Mouse (Mus musculus): ENCODE results near the gene Eri3.

DNA sequence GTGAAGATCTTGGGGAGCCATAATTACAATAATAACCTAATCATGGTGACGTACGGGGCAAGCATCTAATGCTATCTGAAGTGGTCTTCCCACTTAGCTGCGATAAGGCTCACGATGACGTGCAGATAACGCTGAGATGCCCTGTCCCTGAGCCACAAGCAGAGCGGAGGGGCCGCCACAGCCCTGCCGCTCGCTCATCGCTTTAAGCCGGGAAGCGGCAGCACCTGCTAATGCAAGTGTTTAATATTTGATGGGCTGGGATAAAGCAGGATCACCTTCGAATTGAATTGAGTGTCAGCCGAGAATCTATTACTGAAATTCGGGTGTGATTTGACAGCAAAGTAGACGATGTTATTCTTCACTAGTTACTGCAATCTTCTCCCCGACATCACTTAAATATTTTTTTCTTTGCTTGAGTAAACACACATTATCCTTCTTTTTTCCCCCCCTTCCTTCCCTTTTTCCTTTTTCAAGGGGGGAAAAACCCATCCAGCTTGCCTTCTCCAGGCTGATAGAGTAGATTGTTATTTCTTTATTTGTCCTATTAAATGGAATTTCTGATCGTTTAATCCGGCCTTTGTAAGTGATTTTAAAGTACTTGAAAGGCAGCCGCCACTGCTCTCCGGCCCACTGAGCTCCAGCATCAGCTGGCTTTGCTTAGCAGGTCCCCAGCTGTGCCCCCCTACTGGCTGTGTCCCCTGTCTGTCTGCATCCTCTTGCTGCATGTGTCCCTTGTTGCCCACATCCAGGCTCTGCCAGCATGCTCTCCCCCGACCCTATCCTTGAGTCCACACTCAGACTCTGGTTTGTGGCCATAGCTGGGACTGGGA lies 97.0 kb downstream of the Eri3 start:
- TF ChIP-seq SRF (IDR thresholded peaks at IDR 0.05; ENCODE audit: control insufficient read depth, insufficient read length, low read depth): no peak
- no peak for TF ChIP-seq POLR2AphosphoS2 (IDR thresholded peaks at IDR 0.05; ENCODE audit: insufficient read length, low read depth)
- TF ChIP-seq MAX (IDR thresholded peaks at IDR 0.05; ENCODE audit: low read depth): no peak
- no peak for TF ChIP-seq POLR2A (IDR thresholded peaks at IDR 0.05; ENCODE audit: insufficient read length, low read depth)
- no peak for TF ChIP-seq REST (IDR thresholded peaks at IDR 0.05; ENCODE audit: insufficient read depth, insufficient read length)
- no peak for TF ChIP-seq CEBPB (IDR thresholded peaks at IDR 0.05; ENCODE audit: insufficient read depth, poor library complexity, severe bottlenecking)

All from myocyte (in vitro differentiated cells).